Mouse (Mus musculus) urinary bladder, adult 2 months (tissue): ENCODE data around the gene Suclg1. TPM values are rescaled to one million over a fixed set of nuclear protein-coding genes. Genes with fewer than 3 reads are reported as not detected.

Experiments used
- DNase-seq: peaks from one replicate; pipeline ENCODE4 v3.0.0; 2022; ENCODE audit warnings: low spot score
- polyA plus RNA-seq: library from polyadenylated mRNA; depleted of rRNA; stranded (reverse); fragments of >200 nt; gene quantifications from 2 replicates; pipeline ENCODE4 v1.2.3, GENCODE M21; 2012; rRNA removed

The Suclg1 gene
- polyA plus RNA-seq, 1 experiment, result 157 TPM

DNA sequence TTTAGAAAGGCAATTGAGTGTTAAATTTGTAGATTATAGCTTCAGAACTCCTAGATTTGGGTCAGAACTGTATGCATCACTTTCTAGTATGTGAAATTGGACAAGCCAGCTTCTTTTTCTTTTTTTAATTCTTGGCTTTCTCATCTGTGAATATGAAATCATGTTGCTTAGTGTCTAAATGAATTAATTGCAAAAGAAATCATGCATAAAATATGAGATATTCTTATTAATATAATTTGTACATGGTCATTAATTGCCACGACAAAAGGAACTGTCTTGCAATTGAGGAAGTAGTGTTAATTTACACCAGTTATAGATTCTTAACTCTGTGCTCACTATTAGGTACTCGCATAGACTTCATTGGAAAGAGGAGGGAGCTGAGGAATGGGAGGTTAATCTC lies 74.1 kb downstream of the Suclg1 start:
- DNase-seq, result no peak

Other genes with a start within 250 kb of the Suclg1 start
- 0.01 TPM in 2 replicates for gene Dnah6, start 26.7 kb upstream of the Suclg1 start, polyA plus RNA-seq
- gene 4931417E11Rik, start 221.3 kb downstream of the Suclg1 start, polyA plus RNA-seq, result not detected in 2 replicates